Mouse (Mus musculus) small intestine, adult 2 months (tissue): Measurements from ENCODE around the gene Olfr734.

Experiments used
- CTCF ChIP-seq: fragments of 200-500 bp; IDR thresholded peaks from 2 replicates; pipeline ENCODE4 v1.5.1; 2012; ENCODE audit warnings: low read depth, mild to moderate bottlenecking, control low read depth, inconsistent platforms, low read length, moderate library complexity, mixed read lengths; ENCODE audit not compliant: insufficient replicate concordance, insufficient read length; ENCODE audit errors: extremely low read depth
- POLR2A ChIP-seq: fragments of 200-500 bp; IDR thresholded peaks from 2 replicates; pipeline ENCODE4 v1.6.1; 2012; ENCODE audit warnings: low read depth, mild to moderate bottlenecking, control low read depth, inconsistent platforms, low read length, moderate library complexity

DNA sequence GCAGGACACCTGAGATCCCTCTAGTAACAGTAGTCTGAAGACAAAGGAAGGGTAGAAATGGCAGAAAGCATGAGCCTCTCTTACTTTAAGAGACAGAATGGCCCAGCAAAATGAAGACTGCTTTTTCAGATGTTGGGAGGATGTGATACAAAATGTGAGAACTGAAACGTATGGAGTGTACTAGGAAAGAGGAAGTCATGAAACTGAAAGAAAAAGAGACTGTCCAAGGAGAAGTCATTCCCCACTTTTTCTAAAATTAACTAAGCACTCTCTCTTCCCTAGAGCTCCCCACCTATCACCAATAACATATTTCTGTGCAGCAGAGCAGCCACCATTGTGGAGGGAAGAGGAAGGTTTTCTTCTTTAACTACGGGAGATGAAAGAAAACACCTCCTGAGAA is 31.0 kb upstream of the Olfr734 start, which contains the start of gene Tlr11:
- TF ChIP-seq POLR2A: no peak
- TF ChIP-seq CTCF: no peak
